Mouse (Mus musculus) forebrain, postnatal 0 days (tissue): ENCODE data around the gene Gm10974. TPM values are rescaled to one million over a fixed set of nuclear protein-coding genes. Genes with fewer than 3 reads are reported as not detected.

ENCODE experiments used
- ATAC-seq: fragments of 200-750 bp; cut with Nextera tagmentation; 2 replicates; pipeline ENCODE4 v1.8.0; 2017; ENCODE audit warnings: mild to moderate bottlenecking, moderate library complexity
- DNase-seq: peaks from one replicate; pipeline ENCODE4 v3.0.0-alpha.2; 2015
- H3K27ac ChIP-seq: fragments of 300-500 bp; sonication (generic); 2 replicates; pipeline ENCODE4 v1.5.1; 2014; ENCODE audit warnings: low read depth, mild to moderate bottlenecking, antibody characterized with exemption, low read length, moderate library complexity, mixed read lengths
- H3K27me3 ChIP-seq: fragments of 300-500 bp; sonication (generic); 2 replicates; pipeline ENCODE4 v1.6.1; 2014; ENCODE audit warnings: mild to moderate bottlenecking, low read length, mixed read lengths; ENCODE audit not compliant: insufficient read depth
- H3K36me3 ChIP-seq: fragments of 300-500 bp; sonication (generic); 2 replicates; pipeline ENCODE4 v1.6.1; 2014; ENCODE audit warnings: mild to moderate bottlenecking, moderate library complexity; ENCODE audit not compliant: insufficient read depth
- H3K4me1 ChIP-seq: fragments of 300-500 bp; sonication (generic); 2 replicates; pipeline ENCODE4 v1.6.1; 2014; ENCODE audit warnings: antibody characterized with exemption; ENCODE audit not compliant: insufficient read depth
- H3K4me2 ChIP-seq: fragments of 300-500 bp; sonication (generic); 2 replicates; pipeline ENCODE4 v1.6.1; 2014; ENCODE audit warnings: low read depth, mild to moderate bottlenecking, moderate library complexity
- H3K4me3 ChIP-seq: fragments of 300-500 bp; sonication (generic); 2 replicates; pipeline ENCODE4 v1.5.1; 2014; ENCODE audit warnings: low read depth, low read length, mixed read lengths
- H3K9ac ChIP-seq: fragments of 300-500 bp; sonication (generic); 2 replicates; pipeline ENCODE4 v1.6.1; 2014; ENCODE audit warnings: mild to moderate bottlenecking
- H3K9me3 ChIP-seq: fragments of 300-500 bp; sonication (generic); 2 replicates; pipeline ENCODE4 v1.6.1; 2016; ENCODE audit warnings: low read length
- CTCF ChIP-seq: sonication (generic); IDR thresholded peaks from 2 replicates; pipeline ENCODE4 v1.5.1; 2016; ENCODE audit warnings: antibody characterized with exemption, control low read depth, low read depth
- WGBS: fragments of 180-500 bp; shearing (Covaris S2); extraction: QIAGEN DNeasy Blood & Tissue Kit; methylation state at CpG from one replicate; pipeline ENCODE4 v1.1.7; 2014; 5-methylcytosine and 5-hydroxymethylcytosine counted together
- polyA plus RNA-seq: library from polyadenylated mRNA; unstranded; fragments of >200 nt; fragmentation: Nextera tagmentation; extraction: Ambion mirVana; gene quantifications from 2 replicates; pipeline ENCODE4 v1.2.1, GENCODE M21; 2015
- total RNA-seq: library from RNA; depleted of rRNA; stranded (reverse); fragments of >200 nt; gene quantifications from 2 replicates; pipeline ENCODE4 v1.2.3, GENCODE M21; 2014; rRNA removed

Gene Gm10974
- total RNA-seq (not detected in 2 replicates), polyA plus RNA-seq (not detected in 2 replicates)

DNA sequence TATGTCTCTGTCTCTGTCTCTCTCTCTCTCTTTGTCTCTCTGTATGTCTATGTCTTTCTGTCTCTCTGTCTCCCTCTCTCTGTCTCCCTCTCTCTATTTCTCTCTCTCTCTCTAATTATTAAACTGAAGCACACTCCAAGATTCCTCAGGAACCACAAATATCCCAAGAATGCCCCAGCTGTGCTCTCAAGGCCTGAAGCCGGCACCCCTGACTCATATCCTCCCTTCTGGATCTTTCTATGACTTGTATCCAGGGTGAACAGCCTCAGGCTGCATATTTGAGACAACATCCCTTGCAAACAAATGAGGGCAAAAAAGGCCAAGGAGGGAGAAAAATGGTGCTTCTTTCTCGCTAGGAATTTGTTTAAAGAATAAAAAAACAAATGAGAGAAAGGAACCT, at the start of gene Gm10974:
Gene Gm10974, plus strand, starts transcription at position 2 of the 400 bp plus-strand sequence.
- 62% methylated on average over 2 of the region's 2 CpGs for WGBS
- no peaks in the 10 kb centered on the region for H3K36me3 ChIP-seq
- no peaks in the 10 kb centered on the region for H3K27me3 ChIP-seq
- no peak within 1 kb of the TSS for H3K9ac ChIP-seq
- no peaks in the 10 kb centered on the region for H3K9me3 ChIP-seq
- H3K4me1 ChIP-seq = no peaks in the 10 kb centered on the region
- H3K4me3 ChIP-seq = no peak within 1 kb of the TSS
- no peak within 1 kb of the TSS for H3K27ac ChIP-seq
- H3K4me2 ChIP-seq = no peak within 1 kb of the TSS
- ATAC-seq (no peak), DNase-seq (no peak)
- no peak for TF ChIP-seq CTCF

GRCm38 (mm10) chr7:66318147-66318546, 47.6 kb upstream of the Gm10974 start:
- ATAC-seq (no peak), DNase-seq (no peak)
- Histone ChIP-seq H3K27ac (no peak overlapping the region), H3K27me3 (no peaks in the 10 kb centered on the region), H3K4me2 (no peak overlapping the region), H3K4me1 (peaks cover 5% of the 10 kb centered on the region; the same call in 1 of the 2 replicates), H3K4me3 (no peak overlapping the region), H3K9me3 (no peaks in the 10 kb centered on the region), H3K9ac (no peak overlapping the region), H3K36me3 (no peaks in the 10 kb centered on the region)
- TF ChIP-seq CTCF = no peak
- 92% methylated on average over 6 of the region's 6 CpGs for WGBS

DNA sequence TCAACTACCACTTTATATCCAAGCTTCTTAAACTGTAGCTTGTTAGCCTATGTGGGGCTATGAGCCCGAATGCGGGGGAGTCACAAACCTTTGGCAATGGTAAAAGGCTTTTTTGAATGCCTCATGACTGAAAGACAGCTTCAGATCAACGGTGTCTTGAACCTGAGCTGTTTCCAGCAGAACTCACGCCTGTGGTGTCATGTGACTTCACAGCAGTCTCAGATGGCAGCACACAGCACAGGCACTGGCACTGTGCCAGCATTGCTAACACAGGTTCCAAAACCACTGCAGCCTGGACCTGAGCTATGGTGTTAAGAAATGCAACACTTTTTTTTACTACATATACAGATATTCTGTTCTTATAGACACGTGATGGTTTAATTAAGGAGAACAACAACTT, 44.7 kb upstream of the Gm10974 start:
- no peak; the same call in 1 of the 2 replicates for ATAC-seq
- 31% methylated on average over 5 of the region's 5 CpGs for WGBS
- H3K4me2 ChIP-seq = no peak overlapping the region
- H3K36me3 ChIP-seq = no peaks in the 10 kb centered on the region
- H3K4me1 ChIP-seq = peaks cover 5% of the 10 kb centered on the region; the same call in 1 of the 2 replicates
- no peak for TF ChIP-seq CTCF
- no peak overlapping the region for H3K27ac ChIP-seq
- no peaks in the 10 kb centered on the region for H3K9me3 ChIP-seq
- no peak overlapping the region for H3K9ac ChIP-seq
- no peaks in the 10 kb centered on the region for H3K27me3 ChIP-seq
- no peak overlapping the region for H3K4me3 ChIP-seq
- DNase-seq = peak; percentile 27

GRCm38 (mm10) chr7:66323252-66324015, 42.3 kb upstream of the Gm10974 start:
- Histone ChIP-seq H3K9me3 (no peaks in the 10 kb centered on the region), H3K9ac (no peak overlapping the region), H3K4me2 (no peak overlapping the region), H3K27ac (no peak overlapping the region), H3K36me3 (no peaks in the 10 kb centered on the region), H3K4me3 (no peak overlapping the region), H3K27me3 (no peaks in the 10 kb centered on the region), H3K4me1 (peaks cover 5% of the 10 kb centered on the region; the same call in 1 of the 2 replicates)
- no peak for DNase-seq
- no peak for ATAC-seq
- WGBS = 76% methylated on average over 9 of the region's 9 CpGs
- TF ChIP-seq CTCF = no peak

- Histone ChIP-seq H3K27me3 (no peaks in the 10 kb centered on the region), H3K4me3 (no peak overlapping the region), H3K36me3 (no peaks in the 10 kb centered on the region), H3K9me3 (no peaks in the 10 kb centered on the region), H3K9ac (no peak overlapping the region), H3K27ac (no peak overlapping the region), H3K4me2 (no peak overlapping the region), H3K4me1 (peaks cover 5% of the 10 kb centered on the region; the same call in 1 of the 2 replicates)
- DNase-seq (no peak), ATAC-seq (no peak)
- no peak for TF ChIP-seq CTCF
- WGBS = 82% methylated on average over 3 of the region's 3 CpGs
Observed at GRCm38 (mm10) chr7:66325419-66326053, 40.2 kb upstream of the Gm10974 start.

- DNase-seq = no peak
- Histone ChIP-seq H3K9ac (no peak overlapping the region), H3K4me3 (no peak overlapping the region), H3K27me3 (no peaks in the 10 kb centered on the region), H3K9me3 (no peaks in the 10 kb centered on the region), H3K4me1 (no peaks in the 10 kb centered on the region), H3K27ac (no peak overlapping the region), H3K4me2 (no peak overlapping the region), H3K36me3 (no peaks in the 10 kb centered on the region)
- no peak for ATAC-seq
- no peak for TF ChIP-seq CTCF
- WGBS = 62% methylated on average over 2 of the region's 2 CpGs
Observed at GRCm38 (mm10) chr7:66327516-66327915, 38.2 kb upstream of the Gm10974 start.

- DNase-seq = no peak
- H3K9me3 ChIP-seq = no peaks in the 10 kb centered on the region
- H3K4me1 ChIP-seq = no peaks in the 10 kb centered on the region
- no peak for TF ChIP-seq CTCF
- no peak overlapping the region for H3K27ac ChIP-seq
- 91% methylated on average over 9 of the region's 9 CpGs for WGBS
- no peak overlapping the region for H3K4me3 ChIP-seq
- ATAC-seq = no peak
- H3K4me2 ChIP-seq = no peak overlapping the region
- no peaks in the 10 kb centered on the region for H3K27me3 ChIP-seq
- H3K36me3 ChIP-seq = no peaks in the 10 kb centered on the region
- H3K9ac ChIP-seq = no peak overlapping the region
Observed at GRCm38 (mm10) chr7:66330610-66331009, 35.1 kb upstream of the Gm10974 start.
